Mouse (Mus musculus) cerebellum, adult 9-10 months (tissue): ENCODE measurements at regions not wholly inside any gene's neighbourhood (a gene's known extent, or its start where the extent isn't known, plus 50 kb on each side); places are given as distances from the start of the nearest gene placed in this dataset.

Experiments
- DNase-seq: peaks from one replicate; pipeline ENCODE4 v3.0.0; 2022

DNA sequence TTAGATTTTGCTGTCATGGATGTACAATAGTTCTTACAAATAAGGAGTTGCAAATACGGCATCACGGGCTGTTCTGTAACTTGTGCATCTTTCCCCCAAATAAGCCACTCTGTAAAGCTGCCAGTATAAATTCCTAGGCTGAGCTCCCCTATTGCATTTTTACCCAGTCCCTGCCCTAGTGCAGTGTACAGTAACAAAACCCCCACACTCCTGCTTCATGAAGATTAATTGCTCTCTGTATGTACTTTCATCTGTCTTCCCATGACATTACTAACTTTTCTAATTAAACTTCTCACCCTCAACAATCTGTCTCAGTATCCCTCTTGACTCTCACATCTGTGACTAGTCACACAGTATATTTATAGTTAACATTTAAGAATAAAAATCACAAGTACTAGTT lies 73.4 kb downstream of the Tm4sf1 start:
- DNase-seq: no peak

DNA sequence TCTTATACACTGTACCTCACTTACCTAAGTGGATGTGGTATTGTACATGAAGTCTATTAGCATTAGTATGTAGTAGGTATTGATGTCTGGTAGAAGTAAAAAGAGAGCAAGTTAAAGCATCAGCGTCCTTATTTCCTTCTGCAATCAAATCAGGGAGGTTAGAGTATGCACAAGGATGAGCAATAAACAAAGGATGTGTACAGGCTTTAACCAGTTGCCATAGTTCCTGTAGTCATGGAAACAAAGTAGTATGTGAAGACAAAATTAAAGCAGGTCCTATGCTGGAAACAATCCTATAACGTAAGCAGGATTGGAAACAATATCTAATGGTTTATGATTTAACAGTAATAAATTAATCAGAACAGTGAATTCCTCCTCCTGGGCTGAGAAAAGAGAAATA lies 78.0 kb downstream of the Tm4sf1 start:
- no peak for DNase-seq

DNA sequence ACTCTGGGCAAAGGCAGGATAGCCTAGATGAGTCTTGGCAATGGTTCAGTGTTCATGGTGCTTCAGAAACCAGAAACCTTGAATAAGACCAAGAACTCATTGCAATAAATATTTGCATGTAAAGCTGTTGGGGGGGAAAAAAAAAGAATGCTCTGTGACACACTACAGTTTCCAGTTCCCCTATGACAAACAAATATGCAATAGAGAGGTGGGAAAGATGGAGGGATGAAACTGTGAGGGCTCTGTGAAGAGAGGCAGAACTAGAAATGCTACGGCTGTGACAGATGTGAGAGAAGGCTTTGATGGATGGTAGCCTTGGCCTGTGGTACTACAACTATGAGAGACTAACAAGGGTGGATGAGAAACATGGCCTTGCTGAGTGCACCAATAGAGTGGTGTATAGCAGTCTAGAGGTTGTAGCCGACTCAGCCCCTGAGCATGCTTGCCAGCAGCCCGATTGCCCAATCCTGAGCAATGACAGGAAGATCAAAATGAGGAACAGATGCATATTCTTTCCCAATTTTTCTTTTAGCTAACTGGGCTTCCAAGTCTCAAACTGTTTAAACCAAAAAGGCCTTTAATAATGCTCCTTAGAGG lies 79.4 kb downstream of the Tm4sf1 start:
- DNase-seq: no peak

DNA sequence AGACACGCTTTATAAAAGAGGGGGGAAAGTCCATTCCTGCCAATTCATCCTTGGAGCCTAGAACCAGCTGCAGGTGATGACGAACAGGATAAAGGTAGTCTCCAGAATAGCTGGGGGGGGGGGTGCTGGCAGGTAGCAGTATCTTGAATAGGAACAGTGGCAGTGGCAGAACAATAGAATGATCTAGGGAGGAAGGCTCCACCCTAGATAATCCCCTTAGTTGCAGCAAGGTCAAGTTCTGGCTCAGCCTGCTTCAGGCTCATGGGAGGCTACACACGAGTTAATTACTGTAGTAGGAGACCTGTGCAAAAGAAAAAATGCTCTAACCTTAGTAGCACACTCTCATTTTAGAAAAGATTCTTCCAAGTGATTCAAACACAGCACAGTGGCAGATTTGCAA lies 83.4 kb downstream of the Tm4sf1 start:
- DNase-seq: no peak

DNA sequence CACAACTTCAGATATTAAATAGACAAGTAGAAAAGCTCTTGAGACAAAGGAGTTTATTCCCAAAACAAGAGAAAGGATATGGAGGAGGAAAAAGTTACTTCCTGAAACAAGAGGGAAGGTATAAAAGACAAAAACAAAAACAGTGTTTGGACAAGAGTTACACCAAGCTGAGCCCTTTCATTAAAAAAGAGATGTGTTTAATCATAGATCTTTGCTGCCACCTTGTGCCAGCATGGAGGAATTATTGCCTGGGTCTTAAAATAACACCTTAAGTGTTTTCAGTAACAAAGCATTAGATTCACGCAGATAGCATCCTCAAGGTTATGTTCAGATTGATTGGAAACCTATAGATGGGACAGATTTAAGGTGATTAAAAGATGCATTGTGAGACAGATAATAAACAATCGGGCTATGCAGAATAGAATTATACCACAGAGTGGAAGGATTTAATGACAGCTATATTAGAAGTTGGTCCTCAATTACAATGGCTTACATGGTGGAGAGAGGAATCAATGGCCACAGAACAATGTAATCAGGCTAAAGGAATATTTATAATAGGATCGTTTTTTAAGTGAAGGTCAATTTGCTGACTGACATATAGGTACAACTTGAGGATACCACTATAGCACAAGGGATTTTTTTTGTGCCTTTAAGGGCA lies 97.6 kb downstream of the Tm4sf1 start:
- peak; percentile 60 for DNase-seq

DNA sequence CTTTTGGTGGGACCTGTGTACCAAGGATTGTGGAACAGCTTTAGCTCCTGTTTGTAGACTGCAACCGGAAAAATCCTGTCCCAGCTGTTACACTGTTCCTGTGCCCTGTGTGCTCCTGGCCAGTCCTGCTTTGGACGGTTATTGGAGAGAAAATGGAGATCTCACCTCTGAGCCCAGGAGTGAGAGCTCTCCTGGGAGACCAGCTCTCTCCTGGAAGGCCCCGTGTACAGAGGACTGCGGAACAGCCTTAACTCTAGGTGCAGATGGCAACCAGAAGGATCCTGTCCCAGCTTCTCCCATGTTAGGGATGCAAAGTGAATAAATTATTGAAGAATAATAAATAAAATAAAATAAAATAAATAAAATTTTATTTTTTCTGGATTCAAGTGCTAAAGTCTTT lies 98.4 kb downstream of the Tm4sf1 start:
- DNase-seq: no peak

DNA sequence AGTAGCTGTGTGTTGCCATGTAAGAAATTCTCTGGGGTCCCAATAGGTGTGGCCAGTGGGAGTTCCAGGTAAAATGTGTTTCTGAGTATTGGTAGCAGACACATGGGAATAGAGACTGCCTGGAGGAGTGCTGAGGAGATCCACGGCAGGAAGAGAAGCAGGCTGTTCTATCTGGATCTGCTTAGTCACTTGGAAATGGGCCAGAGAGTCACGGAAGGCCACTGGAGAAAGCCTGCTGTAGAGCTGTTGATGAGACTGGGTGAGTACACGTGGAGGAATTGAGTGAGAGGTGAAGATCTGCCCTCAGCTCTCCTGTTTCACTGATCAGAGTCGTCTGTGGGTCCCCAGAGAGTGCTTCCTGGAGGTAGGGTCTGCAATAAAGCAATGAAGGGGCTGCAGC lies 120.2 kb downstream of the Tm4sf1 start:
- no peak for DNase-seq

DNA sequence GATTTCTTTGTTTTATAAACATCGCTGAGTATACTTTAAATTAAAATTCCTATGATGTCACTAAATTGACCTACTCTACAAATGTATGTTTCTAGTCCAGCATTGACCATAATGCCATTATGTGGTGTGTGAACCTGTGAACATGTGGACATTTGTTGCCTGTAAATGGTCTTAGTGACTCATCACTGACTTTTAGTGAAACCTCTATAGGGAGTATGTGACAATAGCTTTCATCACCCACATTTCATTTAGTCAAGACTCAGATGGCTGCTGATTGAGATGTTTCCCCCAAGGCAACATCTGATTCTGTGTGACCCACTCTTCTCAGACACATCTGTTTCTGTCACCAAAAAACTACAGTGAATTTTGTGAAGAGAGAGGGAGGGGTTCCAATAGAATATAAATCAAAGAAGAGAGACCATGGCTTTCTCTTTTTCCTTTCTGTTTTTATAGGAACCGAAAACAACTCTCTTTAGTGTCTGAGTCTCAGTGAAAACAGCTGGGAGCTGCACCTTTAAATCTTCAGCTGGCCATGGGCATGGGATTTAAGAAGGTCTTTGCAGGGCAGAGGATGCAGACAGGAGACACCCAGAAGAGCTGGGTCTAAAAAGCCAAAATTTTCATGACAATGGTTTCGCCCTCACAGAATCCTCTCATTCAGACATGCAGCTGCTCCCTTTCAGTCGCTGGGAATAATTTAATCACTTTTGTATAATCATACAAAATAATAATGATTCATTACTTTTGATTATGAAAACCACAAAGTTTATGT lies 148.4 kb downstream of the Tm4sf1 start:
- DNase-seq: no peak

DNA sequence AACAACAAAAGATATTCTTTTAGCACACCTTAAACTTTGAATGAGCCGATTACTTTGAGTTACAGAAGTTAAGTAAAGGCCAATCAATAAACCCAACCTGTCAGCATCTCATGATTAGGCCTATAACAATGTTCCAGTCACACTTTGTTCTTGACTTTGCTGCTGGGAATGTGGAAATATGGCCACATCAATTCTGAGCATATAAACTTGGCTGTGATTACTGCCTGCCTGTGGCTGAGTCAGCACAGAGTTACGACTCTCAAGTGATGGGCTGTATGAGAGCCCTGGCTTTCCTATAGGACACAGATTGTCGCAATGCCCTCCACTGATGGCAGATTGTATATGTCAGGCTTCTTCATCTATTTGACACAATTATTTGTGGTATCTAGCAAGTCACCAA lies 152.6 kb downstream of the Tm4sf1 start:
- no peak for DNase-seq

DNA sequence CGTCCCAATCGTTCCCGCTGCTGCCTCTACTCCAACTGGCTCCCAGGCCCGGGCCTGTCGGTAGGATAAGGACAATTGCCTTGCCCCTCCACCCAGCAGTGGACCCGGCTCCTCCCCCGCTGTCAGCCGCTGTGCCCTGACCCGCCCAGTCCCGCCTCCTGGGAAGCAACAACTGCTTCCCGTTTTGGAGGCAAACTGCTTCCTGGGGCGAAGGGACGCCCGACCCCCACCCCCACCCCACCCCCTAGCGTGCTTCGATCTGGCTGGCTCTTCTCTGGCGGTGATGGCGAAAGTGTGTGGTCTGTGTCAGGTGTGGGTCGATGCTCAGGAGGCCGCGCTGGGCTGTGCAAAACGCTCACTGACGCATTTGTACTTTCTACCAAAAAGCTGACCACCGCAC lies 164.9 kb downstream of the Tm4sf1 start:
- no peak for DNase-seq

DNA sequence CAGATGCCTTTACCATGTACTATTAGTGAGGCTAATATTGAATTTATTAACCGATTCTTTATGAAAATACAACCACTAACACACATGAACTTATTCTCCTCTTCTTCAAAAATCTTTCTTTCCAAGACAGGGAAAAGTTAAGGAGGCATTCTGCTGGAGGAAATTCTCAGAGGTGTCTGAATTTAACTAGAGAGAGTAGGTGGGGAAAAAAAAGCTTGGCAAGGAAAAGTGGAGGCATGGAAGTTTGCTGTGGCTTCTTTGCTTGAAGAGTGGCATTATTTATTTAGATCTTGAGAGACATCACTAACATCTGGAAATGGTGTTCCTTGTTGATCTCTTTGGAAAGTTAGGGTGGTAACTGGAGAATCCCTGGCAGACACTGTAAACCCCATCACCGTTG lies 173.2 kb downstream of the Tm4sf1 start:
- DNase-seq: no peak

DNA sequence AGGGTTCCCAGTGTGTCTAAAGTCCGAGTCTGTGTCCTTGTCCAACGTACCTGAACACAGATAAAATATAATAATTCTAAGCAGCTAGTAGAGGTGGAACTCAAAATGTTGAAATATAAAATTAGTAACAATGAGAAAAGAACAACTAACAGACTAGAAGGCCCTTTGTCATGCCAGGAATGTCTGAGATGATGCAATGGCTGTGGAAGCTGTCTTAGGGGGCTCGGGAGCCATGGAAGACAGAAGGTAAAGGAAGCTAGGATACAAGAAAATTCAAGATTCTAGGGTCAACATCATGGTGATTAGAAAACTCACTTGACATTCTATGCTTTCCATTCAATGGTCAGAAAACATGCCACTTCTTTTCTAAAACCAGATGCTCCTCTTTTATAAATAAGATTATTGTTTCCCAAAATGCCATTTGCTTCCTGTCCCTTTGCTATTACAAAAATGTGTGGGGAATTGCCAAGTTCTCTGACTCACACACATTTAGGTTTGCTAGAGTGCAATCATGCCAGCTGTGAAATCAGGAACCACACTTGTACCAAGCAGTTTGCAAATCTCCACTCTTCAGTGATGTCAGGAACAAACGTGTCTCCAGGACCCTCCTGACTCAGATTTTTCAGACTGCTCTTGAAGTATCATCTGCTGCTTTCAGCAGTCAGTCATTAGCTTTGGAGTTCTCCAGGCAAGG lies 175.8 kb downstream of the Tm4sf1 start:
- DNase-seq: no peak

DNA sequence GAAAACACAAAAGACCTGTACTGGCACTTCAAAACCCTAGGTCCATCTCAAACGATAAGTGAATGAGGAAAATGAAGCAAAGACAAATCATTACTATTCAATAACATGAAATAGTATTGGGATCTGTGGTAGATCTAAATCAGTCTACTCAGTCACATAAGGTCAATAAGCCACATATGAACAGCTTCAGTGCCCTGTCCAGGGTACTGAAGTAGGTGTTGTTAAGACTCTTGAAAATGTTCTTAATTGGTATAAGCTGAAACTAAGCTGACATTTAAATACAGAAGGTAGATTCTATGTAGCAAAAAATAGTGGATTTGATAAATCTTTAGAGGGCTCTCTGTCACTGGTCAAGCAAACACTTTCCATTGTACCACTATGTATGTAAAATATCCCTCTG lies 183.8 kb downstream of the Tm4sf1 start:
- DNase-seq: no peak

DNA sequence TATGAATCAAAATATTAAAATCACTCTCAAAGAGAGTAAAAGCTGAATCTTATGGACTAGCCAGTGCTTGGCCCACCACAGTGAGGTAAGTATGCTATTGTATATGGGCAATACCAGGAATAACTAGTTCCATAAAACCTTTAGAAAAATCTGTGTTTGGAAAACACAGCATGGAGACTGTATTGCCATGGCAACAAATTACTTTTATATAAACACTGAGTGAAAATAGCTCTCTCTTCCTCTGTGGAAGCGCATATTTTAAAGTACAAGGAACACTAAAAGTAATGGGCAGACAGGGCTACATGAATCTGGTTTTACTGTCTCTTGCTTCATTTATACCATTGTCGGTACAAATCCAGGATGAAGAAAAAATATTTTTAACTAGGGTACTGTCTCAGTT lies 199.5 kb downstream of the Tm4sf1 start:
- DNase-seq: no peak

DNA sequence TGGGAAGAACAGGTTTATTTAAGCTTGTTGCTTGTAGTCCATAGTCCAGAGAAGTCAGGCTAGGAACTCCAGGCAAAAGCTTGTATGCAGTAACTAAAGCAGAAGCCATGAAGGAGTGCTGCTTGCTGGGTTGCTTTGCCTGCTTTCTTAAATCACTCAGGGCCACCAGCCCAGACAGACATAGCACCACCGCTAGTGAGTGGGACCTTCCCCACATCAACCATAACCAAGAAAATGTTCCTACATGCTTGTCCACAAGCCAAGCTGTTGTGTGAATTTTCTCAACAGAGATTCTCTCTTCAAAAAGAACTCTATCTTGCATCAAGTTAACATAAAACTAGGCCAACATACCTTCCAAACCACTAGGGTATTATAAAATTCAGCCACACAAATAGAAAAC lies 201.3 kb downstream of the Tm4sf1 start:
- DNase-seq: no peak

DNA sequence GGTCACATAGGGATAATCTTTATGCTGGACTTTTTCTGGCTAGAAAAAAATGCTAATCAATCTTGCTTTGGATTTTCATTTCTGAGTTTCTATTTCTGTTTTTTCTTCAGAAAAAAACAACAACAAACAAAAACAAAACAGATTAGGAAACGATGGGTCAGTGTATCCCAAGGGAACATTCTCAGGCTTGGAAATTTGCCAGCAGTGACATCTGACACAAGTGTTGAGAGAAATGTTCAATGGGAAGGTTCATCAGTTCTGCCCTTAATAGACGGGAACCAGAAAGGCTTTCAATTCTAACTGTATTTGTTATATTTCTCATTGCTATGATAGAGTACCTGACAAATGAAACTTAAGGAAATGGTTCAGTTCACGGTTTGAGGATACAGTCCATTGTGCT lies 206.9 kb downstream of the Tm4sf1 start:
- DNase-seq: no peak

DNA sequence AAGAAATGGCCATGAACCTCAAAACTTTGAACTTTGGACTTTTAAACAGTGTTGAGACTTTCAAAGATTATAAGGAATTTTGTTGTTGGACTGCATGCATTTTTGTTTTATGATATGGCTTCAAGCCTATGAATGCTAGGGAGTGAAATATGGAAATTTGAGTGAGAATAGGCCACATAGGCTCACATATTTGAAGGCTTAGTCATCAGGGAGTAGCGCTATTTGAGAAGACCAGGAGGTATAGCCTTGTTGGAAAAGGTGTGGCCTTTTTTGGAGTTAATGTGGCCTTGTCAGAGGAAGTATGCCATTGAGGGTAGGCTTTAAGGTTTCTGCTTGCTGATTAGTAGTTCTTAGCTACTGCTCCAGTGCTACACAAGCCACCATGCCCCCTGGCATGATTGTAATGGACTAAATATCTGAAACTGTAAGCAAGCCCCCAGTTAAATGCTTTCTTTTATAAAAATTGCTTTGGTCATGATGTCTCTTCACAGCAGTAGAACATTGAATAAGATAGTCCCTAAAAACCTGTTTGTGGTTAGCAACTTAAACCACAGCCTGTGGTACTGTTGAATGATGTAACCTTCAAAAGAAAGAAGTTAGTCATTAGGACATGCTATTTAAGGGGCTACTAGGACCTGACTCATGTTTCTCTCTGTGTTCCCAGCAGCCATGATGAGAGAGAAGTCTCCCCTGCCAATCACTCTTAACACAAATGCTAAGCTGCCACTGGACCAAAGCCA lies 208.4 kb downstream of the Tm4sf1 start:
- DNase-seq: no peak

DNA sequence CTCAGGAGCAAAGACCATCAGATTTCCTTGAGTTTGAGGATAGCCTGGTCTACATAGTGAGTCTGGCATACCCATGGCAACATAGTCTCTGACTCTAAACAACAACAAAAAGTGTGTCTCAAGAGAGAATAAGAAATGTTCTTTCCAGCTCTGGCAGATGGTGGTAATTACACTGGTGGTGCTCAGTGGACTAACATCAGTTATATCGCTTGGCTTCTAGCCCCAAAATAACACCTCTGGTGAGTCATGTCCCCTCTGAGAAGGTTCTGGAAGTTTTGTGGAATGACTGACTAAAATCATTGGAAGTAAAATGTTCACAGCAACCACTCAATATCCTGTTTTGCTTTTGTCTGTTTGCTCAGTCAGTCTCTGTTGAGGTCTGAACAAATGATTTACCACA lies 227.3 kb downstream of the Tm4sf1 start:
- DNase-seq: no peak

DNA sequence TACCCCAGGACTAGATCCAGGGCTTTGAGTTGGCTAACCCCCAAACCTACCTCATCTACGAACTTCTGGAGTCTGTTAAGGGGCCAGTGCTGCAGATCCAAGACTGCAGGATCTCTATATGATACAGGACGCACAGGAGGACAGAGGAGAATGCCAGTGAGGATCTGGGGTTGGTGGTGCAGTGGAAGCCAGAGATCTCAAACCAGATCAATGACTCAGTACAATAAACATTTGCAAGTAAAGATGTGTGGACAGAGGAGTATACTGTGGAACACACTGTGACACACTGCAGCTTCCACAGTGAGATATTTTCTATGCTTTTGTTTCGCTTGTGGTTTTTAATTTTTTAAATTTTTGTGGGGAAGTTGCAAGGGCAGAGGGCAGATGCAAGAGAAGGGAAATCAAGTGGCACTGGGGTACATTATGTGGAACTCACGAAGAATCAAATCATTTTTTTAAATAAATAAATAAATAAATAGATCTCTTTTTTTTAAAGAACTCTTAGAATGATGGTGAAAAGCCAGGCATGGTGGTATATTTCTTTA lies 227.8 kb downstream of the Tm4sf1 start:
- DNase-seq: no peak

DNA sequence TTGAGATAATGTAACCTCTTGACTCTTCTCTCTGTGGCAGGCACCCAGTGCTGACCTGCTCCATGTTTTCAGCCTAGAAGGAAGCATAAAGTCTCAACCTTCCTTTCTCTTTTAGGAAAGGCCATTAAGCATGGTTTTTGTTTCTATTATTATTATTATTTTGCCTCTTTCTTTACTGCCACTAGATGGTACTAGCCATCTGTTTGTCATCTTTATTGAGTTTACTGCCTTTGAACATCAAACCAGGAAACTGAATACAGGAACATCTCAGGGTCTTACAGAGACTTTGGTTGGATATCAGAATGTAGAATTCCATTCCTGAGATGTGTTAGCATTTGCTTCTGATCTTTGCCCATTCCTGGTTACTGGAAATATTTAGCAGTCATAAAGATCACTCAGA lies 268.8 kb downstream of the Tm4sf1 start:
- DNase-seq: no peak

DNA sequence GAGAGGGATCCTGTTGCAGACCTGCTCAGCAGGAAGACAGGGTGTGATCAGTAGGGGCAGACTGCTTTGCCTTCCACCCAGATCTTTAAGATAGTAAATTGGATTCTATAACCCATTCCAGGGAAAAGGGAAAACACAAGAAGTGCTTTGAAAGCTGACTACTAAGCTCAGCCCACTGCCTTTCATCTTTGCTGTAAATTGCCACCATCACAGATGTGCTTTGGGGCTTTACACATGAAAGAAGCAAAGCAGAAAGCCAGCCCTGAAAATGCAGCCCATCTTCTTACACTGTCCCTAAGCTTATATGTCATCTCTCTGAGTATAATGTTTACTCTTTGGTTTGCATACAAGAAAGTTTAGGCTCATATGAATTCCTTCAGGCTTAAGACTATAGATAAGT lies 283.6 kb downstream of the Tm4sf1 start:
- DNase-seq: no peak

DNA sequence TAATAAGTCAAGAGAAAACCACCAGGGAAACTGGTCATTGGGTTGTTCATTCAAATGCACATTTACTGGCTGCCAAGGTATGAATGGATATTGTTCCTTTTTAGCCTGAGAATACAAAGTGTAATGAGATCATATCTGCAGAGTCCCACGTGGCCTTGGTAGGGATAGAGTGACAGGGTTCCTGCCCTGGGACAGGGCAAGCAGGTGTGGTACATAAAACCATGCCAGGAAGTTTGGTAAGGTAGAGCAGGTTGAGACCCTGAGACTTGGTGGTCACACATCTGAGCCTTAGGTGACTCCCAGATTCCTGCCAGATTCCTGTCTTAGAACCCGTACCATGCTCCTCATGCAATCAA lies 320.5 kb downstream of the Tm4sf1 start:
- DNase-seq: no peak
